Mouse (Mus musculus) heart, adult 11 months (tissue): Measurements from ENCODE around the gene Srsf6.
"Not testable (repeated sequence)": the region's sequence is repeated elsewhere in the genome, so short reads cannot be mapped to it uniquely, and the experiment has no call there.

ENCODE experiments used
- DNase-seq: peaks from one replicate; pipeline ENCODE4 v3.0.0; 2022

The Srsf6 gene

GRCm38 (mm10) chr2:162931123-162931673, at the start of gene Srsf6:
Gene Srsf6 (plus strand): TSS chr2:162931528.
- peak; percentile 100 for DNase-seq

- DNase-seq: peak; percentile 49
Measured at GRCm38 (mm10) chr2:162884101-162884500, 47.2 kb upstream of the Srsf6 start.

- DNase-seq: peak; percentile 52
Measured at GRCm38 (mm10) chr2:162887121-162887520, 44.2 kb upstream of the Srsf6 start.

- DNase-seq: peak; percentile 70
Measured at GRCm38 (mm10) chr2:162888677-162889076, 42.7 kb upstream of the Srsf6 start.

GRCm38 (mm10) chr2:162889191-162889590, 42.1 kb upstream of the Srsf6 start:
- peak; percentile 72 for DNase-seq

- DNase-seq: peak; percentile 55
Measured at GRCm38 (mm10) chr2:162889731-162890130, 41.6 kb upstream of the Srsf6 start.

GRCm38 (mm10) chr2:162892979-162893378, 38.3 kb upstream of the Srsf6 start:
- not testable (repeated sequence) for DNase-seq

- not testable (repeated sequence) for DNase-seq
Measured at GRCm38 (mm10) chr2:162899256-162899655, 32.1 kb upstream of the Srsf6 start.

GRCm38 (mm10) chr2:162899880-162900589, 31.3 kb upstream of the Srsf6 start:
- DNase-seq: no peak

GRCm38 (mm10) chr2:162900590-162900916, 30.8 kb upstream of the Srsf6 start:
- no peak for DNase-seq

GRCm38 (mm10) chr2:162905902-162906301, 25.4 kb upstream of the Srsf6 start:
- no peak for DNase-seq

- DNase-seq: peak; percentile 90
Measured at GRCm38 (mm10) chr2:162908052-162908491, 23.3 kb upstream of the Srsf6 start.

GRCm38 (mm10) chr2:162914040-162914439, 17.3 kb upstream of the Srsf6 start:
- DNase-seq: no peak

- no peak for DNase-seq
Measured at GRCm38 (mm10) chr2:162914519-162914918, 16.8 kb upstream of the Srsf6 start.

GRCm38 (mm10) chr2:162919926-162920325, 11.4 kb upstream of the Srsf6 start:
- DNase-seq: no peak

- DNase-seq: no peak
Measured at GRCm38 (mm10) chr2:162922183-162922582, 9.1 kb upstream of the Srsf6 start.

- no peak for DNase-seq
Measured at GRCm38 (mm10) chr2:162922834-162923233, 8.5 kb upstream of the Srsf6 start.

- DNase-seq: no peak
Measured at GRCm38 (mm10) chr2:162924126-162924525, 7.2 kb upstream of the Srsf6 start.

- DNase-seq: no peak
Measured at GRCm38 (mm10) chr2:162927918-162928585, 3.3 kb upstream of the Srsf6 start.

- DNase-seq: no peak
Measured at GRCm38 (mm10) chr2:162929704-162930103, 1.6 kb upstream of the Srsf6 start.

GRCm38 (mm10) chr2:162930516-162931122, 709 bp upstream of the Srsf6 start:
- DNase-seq: no peak

- DNase-seq: peak; percentile 98
Measured at GRCm38 (mm10) chr2:162931674-162932650, 634 bp downstream of the Srsf6 start.
